Mouse (Mus musculus) kidney, postnatal 10 days (tissue): ENCODE data around the gene Carm1.
"Not testable (repeated sequence)": the region's sequence is repeated elsewhere in the genome, so short reads cannot be mapped to it uniquely, and the experiment has no call there.

ENCODE experiments used
- DNase-seq: peaks from one replicate; pipeline ENCODE4 v3.0.0; 2021; ENCODE audit warnings: mixed read lengths

Carm1 gene

GRCm38 (mm10) chr9:21578226-21578625 is 31.5 kb downstream of the Carm1 start:
- DNase-seq = no peak

DNA sequence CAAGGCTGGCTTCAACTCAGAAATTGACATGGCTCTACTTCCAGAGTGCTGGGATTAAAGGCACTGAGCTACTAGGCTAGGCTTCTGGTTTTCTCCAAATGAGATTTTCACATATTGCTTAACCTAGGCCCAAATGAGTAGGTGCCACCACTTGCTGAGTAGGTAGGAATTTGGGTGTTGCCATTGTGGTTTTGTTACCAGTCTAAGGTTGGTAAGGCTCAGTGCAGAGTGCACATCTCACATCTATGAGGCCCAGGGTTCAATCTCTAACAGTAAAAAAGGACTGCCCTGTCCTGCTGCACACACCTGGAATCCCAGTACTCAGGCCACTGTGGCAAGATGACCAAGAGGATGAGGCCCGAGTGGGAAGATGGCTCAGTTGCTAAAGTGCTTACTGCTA is 38.7 kb downstream of the Carm1 start:
- DNase-seq = no peak

GRCm38 (mm10) chr9:21587678-21588349 is 41.1 kb downstream of the Carm1 start:
- no peak for DNase-seq

DNA sequence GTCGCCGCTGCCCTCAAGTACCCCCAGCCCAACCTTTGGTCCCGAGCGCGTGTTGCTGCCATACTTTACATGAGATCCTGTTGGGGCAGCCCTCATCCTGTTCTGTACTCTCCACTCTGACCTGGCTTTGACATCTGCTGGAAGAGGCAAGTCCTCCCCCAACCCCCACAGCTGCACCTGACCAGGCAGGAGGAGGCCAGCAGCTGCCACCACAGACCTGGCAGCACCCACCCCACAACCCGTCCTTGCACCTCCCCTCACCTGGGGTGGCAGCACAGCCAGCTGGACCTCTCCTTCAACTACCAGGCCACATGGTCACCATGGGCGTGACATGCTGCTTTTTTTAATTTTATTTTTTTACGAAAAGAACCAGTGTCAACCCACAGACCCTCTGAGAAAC is 41.7 kb downstream of the Carm1 start:
- no peak for DNase-seq

GRCm38 (mm10) chr9:21589538-21589937 is 42.8 kb downstream of the Carm1 start:
- no peak for DNase-seq

DNA sequence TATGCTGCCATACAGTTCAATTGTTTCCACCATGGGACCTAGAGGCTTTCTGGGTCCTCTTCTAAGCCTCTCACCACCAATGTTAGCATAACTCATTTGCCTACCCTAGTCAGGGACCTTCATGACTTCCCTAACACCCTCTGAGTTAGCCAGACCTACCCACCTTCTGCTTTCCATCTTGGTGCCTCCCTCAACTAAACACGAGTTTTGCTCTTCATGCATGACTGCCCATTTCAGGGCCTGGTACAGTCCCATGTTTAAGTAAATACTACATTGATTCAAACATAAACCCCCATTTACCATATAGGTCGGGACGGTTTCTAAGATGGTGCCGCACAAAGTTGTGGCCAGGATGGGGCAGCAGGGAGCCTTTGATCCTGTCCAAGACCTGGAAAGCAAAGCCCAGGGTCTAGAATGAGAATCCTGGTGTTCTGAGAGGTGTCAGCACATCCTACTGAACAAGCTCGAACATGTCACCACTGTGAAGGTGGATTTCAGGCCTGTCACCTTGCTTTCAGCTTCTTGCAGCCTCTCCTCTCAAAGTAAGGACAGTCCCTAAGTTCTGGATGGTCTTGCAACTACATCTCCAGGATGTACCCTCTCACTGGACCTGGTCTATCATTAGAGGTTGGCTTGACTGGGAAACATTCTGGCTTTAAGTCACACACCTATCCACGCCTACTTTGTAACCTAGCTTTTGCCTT is 44.6 kb downstream of the Carm1 start:
- DNase-seq = no peak

GRCm38 (mm10) chr9:21591831-21592702 is 45.4 kb downstream of the Carm1 start:
- no peak for DNase-seq

DNA sequence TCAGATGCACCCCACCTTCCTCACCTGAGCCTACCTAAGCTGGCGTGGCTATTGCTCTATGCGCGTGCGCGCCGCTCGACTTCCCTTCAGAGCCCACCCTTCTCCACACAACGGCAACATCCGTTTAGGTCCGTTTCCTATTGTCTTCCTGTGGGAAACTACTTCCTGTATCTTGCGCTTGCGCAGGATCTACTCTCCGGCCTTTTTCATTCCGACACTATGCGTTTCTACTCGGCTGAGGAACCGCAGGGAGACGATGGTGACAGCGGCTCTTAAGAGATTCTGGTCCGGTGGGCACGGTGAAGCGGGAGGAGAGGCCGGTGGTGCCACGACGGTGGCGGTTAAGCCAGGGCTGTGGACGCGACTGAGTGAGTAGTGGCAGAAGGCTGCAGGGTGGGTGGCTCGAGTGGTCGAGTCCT is 46.0 kb downstream of the Carm1 start, which contains the start of the genes Timm29 and Yipf2:
TSS of gene Timm29 (plus strand) at position 20 of the 419 bp plus-strand sequence.
TSS of gene Yipf2 (minus strand) at position 126 of the 419 bp plus-strand sequence.
- peak; percentile 91 for DNase-seq

DNA sequence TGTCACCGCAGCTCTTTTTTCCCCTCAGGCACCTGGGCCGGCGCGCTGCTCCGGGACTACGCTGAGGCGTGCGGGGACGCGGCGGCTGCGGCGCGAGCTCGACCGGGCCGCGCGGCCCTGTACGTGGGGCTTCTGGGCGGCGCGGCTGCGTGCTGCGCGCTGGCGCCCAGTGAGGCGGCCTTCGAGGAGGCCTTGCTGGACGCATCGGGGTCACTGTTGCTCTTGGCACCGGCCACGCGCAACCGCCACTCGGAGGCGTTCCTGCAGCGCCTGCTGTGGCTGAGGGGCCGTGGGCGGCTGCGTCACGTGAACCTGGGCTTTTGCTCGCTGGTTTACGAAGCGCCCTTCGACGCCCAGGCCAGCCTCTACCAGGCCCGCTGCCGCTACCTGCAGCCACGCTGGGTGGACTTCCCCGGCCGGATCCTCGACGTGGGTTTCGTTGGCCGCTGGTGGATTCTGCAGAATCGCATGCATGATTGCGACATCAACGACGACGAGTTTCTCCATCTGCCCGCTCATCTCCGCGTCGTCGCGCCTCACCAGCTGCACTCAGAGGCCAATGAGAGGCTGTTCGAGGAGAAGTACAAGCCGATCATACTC is 46.5 kb downstream of the Carm1 start:
- peak; percentile 70 for DNase-seq

GRCm38 (mm10) chr9:21594350-21594749 is 47.7 kb downstream of the Carm1 start:
- not testable (repeated sequence) for DNase-seq

GRCm38 (mm10) chr9:21594838-21595237 is 48.1 kb downstream of the Carm1 start:
- DNase-seq = no peak

DNA sequence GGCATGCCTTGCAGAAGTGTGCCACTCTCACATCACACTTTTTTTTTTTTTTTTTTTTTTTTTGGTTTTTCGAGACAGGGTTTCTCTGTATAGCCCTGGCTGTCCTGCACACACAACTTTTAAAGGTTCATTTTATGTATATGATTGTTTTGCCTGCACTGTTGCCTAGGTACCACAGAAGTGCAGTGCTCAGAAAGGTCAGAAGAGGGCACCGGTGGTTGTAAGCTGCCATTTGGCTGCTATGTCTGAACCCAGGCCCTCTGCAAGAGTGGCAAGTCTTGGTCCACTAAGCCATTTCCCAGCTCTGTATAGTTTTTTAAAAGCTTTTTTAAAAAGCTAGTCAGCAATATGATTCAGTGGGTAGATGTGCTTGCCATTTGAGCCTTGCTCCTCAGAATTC is 51.5 kb downstream of the Carm1 start:
- no peak for DNase-seq

DNA sequence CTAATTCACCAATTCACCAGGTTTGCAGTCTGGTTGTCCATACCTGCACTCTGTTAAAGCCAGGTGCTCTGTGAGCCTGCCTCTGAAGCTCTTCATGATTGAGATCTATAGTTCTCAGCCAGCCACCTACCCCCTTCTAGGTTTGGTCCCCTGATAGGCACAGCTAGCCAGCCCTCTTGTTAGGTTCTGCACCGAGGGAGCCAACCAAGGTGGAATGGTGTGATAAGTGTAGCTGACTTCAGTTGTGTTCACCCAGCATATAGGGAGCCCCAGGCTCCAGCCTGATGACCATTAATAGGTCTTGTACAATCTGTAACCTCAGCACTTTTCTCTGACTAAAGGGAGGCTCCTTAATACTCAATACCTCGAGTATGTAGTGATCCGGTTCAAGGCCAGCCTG is 53.5 kb downstream of the Carm1 start:
- no peak for DNase-seq

DNA sequence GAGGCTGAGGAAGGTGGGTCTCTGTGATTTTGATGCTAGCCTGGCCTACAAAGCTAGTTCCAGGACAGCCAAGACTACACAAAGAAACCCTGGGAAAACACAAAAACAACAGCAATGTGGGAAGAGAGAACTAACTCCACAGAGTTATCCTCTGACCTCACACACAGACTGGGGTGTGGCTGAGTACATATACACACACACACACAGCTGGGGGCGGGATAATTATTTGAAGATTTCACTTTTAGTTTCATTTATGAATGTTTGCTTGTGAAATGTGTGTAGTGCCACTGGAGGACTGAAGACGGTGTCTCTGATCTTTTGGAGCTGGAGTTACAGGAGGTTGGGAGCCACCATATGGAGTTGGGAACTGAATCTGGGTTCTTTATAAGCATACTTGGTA is 54.4 kb downstream of the Carm1 start:
- DNase-seq = no peak

DNA sequence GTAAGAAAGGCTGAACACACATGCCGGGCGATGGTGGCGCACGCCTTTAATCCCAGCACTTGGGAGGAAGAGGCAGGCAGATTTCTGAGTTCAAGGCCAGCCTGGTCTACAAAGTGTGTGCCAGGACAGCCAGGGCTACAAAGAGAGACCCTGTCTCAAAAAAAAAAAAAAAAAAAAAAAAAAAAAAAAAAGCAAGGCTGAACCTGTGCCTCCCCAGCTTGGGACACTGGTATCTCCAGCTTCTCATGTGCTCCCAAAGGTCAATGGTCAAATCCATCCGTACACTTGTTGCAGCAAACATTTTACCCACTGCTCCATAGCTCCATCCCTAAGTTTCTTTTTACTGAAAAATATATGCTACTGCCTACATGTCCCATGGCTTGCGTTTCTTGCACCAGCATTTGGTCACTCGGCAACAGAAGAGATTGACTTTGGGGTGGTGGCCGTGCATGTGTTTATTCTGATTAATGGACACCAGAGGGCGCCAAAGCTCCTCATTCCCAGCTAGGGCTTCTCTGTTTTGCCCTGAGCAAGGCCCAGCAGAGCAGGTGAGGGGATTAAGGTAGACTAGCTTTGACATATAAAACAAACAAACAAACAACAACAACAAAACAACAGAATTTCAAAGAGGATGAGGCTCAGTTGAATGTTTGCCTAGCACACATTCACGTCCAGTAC is 55.2 kb downstream of the Carm1 start:
- DNase-seq = peak; percentile 80

DNA sequence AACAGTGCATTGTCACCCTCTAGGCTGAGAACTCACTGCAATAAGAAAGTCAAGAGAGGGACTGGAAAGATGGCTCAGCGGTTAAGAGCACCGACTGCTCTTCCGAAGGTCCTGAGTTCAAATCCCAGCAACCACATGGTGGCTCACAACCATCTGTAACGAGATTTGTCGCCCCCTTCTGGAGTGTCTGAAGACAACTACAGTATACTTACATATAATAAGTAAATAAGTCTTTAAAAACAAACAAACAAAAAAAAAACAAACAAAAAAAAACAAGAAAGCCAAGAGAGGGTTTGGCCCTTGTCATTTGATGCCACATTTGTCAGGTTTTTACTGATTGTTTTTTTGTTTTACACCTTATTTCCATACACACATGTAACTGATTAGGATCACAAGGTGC is 57.4 kb downstream of the Carm1 start:
- DNase-seq = no peak

- no peak for DNase-seq
These were observed 59.2 kb downstream of the Carm1 start for GRCm38 (mm10) chr9:21605865-21606264.

- DNase-seq = no peak
These were observed 60.0 kb downstream of the Carm1 start for GRCm38 (mm10) chr9:21606648-21607047.

DNA sequence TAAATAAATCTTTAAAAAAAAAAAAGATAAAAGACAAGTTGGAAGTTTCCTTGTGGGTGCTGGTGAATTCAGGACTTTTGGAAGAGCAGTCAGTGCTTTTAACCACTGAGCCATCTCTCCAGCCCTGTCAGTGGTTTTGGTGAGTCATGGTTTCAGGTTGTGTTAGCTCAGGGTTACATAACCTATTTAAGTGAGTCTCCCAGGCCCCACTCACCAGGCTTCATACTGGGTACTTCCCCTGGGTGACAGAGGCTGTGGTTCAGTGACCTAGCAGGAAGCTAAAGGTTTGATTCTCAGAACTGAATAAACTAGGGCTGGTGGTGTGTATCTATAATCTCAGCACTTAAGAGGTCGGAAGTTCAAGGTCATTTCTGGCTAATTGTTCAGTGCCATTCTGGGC is 63.2 kb downstream of the Carm1 start:
- DNase-seq = no peak

GRCm38 (mm10) chr9:21614864-21615616 is 68.3 kb downstream of the Carm1 start:
- DNase-seq = no peak

GRCm38 (mm10) chr9:21615617-21616231 is 69.0 kb downstream of the Carm1 start, which contains the start of gene Smarca4:
TSS of gene Smarca4 (plus strand) at chr9:21616169.
- DNase-seq = peak; percentile 100
